Mouse (Mus musculus): ENCODE data around the gene Rpl38. TPM values are rescaled to one million over a fixed set of nuclear protein-coding genes. Genes with fewer than 3 reads are reported as not detected.
A peak's percentile ranks its signal among the peaks of the same experiment; 100 is the strongest.

Rpl38 gene
- total and polyA plus RNA-seq, 2 experiments from 2014 or later, result 977 to 1,541 TPM

GRCm38 (mm10) chr11:114662161-114662560 lies 6.2 kb upstream of the Rpl38 start:
- H3K9me3 ChIP-seq (ENCODE audit: low read length), result no peaks in the 10 kb centered on the region
- ATAC-seq (ENCODE audit: low FRiP score), result no peak
- H3K9ac ChIP-seq (replicated peaks; ENCODE audit: low read length, poor library complexity, severe bottlenecking), result no peak overlapping the region
- no peaks in the 10 kb centered on the region for H3K27me3 ChIP-seq (ENCODE audit: insufficient read depth, low read length)
- H3K36me3 ChIP-seq (ENCODE audit: insufficient read depth, low read length), result no peaks in the 10 kb centered on the region
- no peaks in the 10 kb centered on the region for H3K4me1 ChIP-seq (ENCODE audit: insufficient read depth, low read length)
- no peak overlapping the region for H3K27ac ChIP-seq (ENCODE audit: low read depth, low read length)
- no peak overlapping the region for H3K4me3 ChIP-seq (ENCODE audit: low read depth, low read length)
- H3K4me2 ChIP-seq (ENCODE audit: low read depth, low read length, poor library complexity, severe bottlenecking), result no peak overlapping the region
- TF ChIP-seq CTCF (IDR thresholded peaks at IDR 0.05), result no peak
- DNase-seq (ENCODE audit: low spot score), result no peak
- 87% methylated on average over 14 of the region's 14 CpGs for WGBS

- peak; percentile 69 for DNase-seq (ENCODE audit: low spot score)
- no peak for ATAC-seq (ENCODE audit: low FRiP score)
- Histone ChIP-seq H3K4me1 (ENCODE audit: insufficient read depth, low read length) (no peaks in the 10 kb centered on the region), H3K4me2 (ENCODE audit: low read depth, low read length, poor library complexity, severe bottlenecking) (no peak overlapping the region), H3K9ac (replicated peaks; ENCODE audit: low read length, poor library complexity, severe bottlenecking) (no peak overlapping the region), H3K9me3 (ENCODE audit: low read length) (no peaks in the 10 kb centered on the region), H3K36me3 (ENCODE audit: insufficient read depth, low read length) (no peaks in the 10 kb centered on the region), H3K27ac (ENCODE audit: low read depth, low read length) (no peak overlapping the region), H3K4me3 (ENCODE audit: low read depth, low read length) (no peak overlapping the region), H3K27me3 (ENCODE audit: insufficient read depth, low read length) (no peaks in the 10 kb centered on the region)
- TF ChIP-seq CTCF (IDR thresholded peaks at IDR 0.05), result peak; percentile 89
- 26% methylated on average over 6 of the region's 6 CpGs for WGBS
These were observed 5.5 kb upstream of the Rpl38 start for GRCm38 (mm10) chr11:114662746-114663362.

GRCm38 (mm10) chr11:114664164-114664563 lies 4.2 kb upstream of the Rpl38 start:
- no peak overlapping the region for H3K4me3 ChIP-seq (ENCODE audit: low read depth, low read length)
- H3K27me3 ChIP-seq (ENCODE audit: insufficient read depth, low read length), result no peaks in the 10 kb centered on the region
- ATAC-seq (ENCODE audit: low FRiP score) (no peak), DNase-seq (ENCODE audit: low spot score) (no peak)
- no peak overlapping the region for H3K9ac ChIP-seq (replicated peaks; ENCODE audit: low read length, poor library complexity, severe bottlenecking)
- no peaks in the 10 kb centered on the region for H3K36me3 ChIP-seq (ENCODE audit: insufficient read depth, low read length)
- 80% methylated on average over 7 of the region's 7 CpGs for WGBS
- H3K4me2 ChIP-seq (ENCODE audit: low read depth, low read length, poor library complexity, severe bottlenecking), result no peak overlapping the region
- no peak for TF ChIP-seq CTCF (IDR thresholded peaks at IDR 0.05)
- no peak overlapping the region for H3K27ac ChIP-seq (ENCODE audit: low read depth, low read length)
- no peaks in the 10 kb centered on the region for H3K9me3 ChIP-seq (ENCODE audit: low read length)
- H3K4me1 ChIP-seq (ENCODE audit: insufficient read depth, low read length), result no peaks in the 10 kb centered on the region

GRCm38 (mm10) chr11:114665463-114665862 lies 2.9 kb upstream of the Rpl38 start:
- H3K4me2 ChIP-seq (ENCODE audit: low read depth, low read length, poor library complexity, severe bottlenecking), result no peak overlapping the region
- H3K27me3 ChIP-seq (ENCODE audit: insufficient read depth, low read length), result no peaks in the 10 kb centered on the region
- no peak for TF ChIP-seq CTCF (IDR thresholded peaks at IDR 0.05)
- peaks cover 5% of the 10 kb centered on the region for H3K4me1 ChIP-seq (ENCODE audit: insufficient read depth, low read length)
- DNase-seq (ENCODE audit: low spot score) (no peak), ATAC-seq (ENCODE audit: low FRiP score) (no peak)
- H3K4me3 ChIP-seq (ENCODE audit: low read depth, low read length), result no peak overlapping the region
- WGBS, result 78% methylated on average over 2 of the region's 2 CpGs
- H3K27ac ChIP-seq (ENCODE audit: low read depth, low read length), result no peak overlapping the region
- H3K36me3 ChIP-seq (ENCODE audit: insufficient read depth, low read length), result peaks cover 4% of the 10 kb centered on the region; the same call in 1 of the 2 replicates
- no peak overlapping the region for H3K9ac ChIP-seq (replicated peaks; ENCODE audit: low read length, poor library complexity, severe bottlenecking)
- H3K9me3 ChIP-seq (ENCODE audit: low read length), result no peaks in the 10 kb centered on the region

- H3K9ac ChIP-seq (replicated peaks; ENCODE audit: low read length, poor library complexity, severe bottlenecking), result no peak overlapping the region
- peaks cover 17% of the 10 kb centered on the region for H3K36me3 ChIP-seq (ENCODE audit: insufficient read depth, low read length)
- H3K9me3 ChIP-seq (ENCODE audit: low read length), result no peaks in the 10 kb centered on the region
- no peaks in the 10 kb centered on the region for H3K27me3 ChIP-seq (ENCODE audit: insufficient read depth, low read length)
- ATAC-seq (ENCODE audit: low FRiP score) (no peak), DNase-seq (ENCODE audit: low spot score) (no peak)
- H3K4me1 ChIP-seq (ENCODE audit: insufficient read depth, low read length), result peaks cover 5% of the 10 kb centered on the region
- no peak overlapping the region for H3K4me3 ChIP-seq (ENCODE audit: low read depth, low read length)
- H3K27ac ChIP-seq (ENCODE audit: low read depth, low read length), result no peak overlapping the region
- H3K4me2 ChIP-seq (ENCODE audit: low read depth, low read length, poor library complexity, severe bottlenecking), result no peak overlapping the region
- no peak for TF ChIP-seq CTCF (IDR thresholded peaks at IDR 0.05)
- 11% methylated on average over 13 of the region's 13 CpGs for WGBS
These were observed 1.5 kb upstream of the Rpl38 start for GRCm38 (mm10) chr11:114666786-114667185.

GRCm38 (mm10) chr11:114667236-114667931 lies 940 bp upstream of the Rpl38 start:
- no peak overlapping the region for H3K9ac ChIP-seq (replicated peaks; ENCODE audit: low read length, poor library complexity, severe bottlenecking)
- no peak for DNase-seq (ENCODE audit: low spot score)
- no peak overlapping the region for H3K27ac ChIP-seq (ENCODE audit: low read depth, low read length)
- no peaks in the 10 kb centered on the region for H3K9me3 ChIP-seq (ENCODE audit: low read length)
- H3K4me2 ChIP-seq (ENCODE audit: low read depth, low read length, poor library complexity, severe bottlenecking), result no peak overlapping the region
- H3K4me1 ChIP-seq (ENCODE audit: insufficient read depth, low read length), result peaks cover 5% of the 10 kb centered on the region
- H3K36me3 ChIP-seq (ENCODE audit: insufficient read depth, low read length), result peaks cover 22% of the 10 kb centered on the region
- TF ChIP-seq CTCF (IDR thresholded peaks at IDR 0.05), result no peak
- H3K4me3 ChIP-seq (ENCODE audit: low read depth, low read length), result no peak overlapping the region
- no peaks in the 10 kb centered on the region for H3K27me3 ChIP-seq (ENCODE audit: insufficient read depth, low read length)
- ATAC-seq (ENCODE audit: low FRiP score), result no peak
- 59% methylated on average over 15 of the region's 18 CpGs for whole genome bisulfite sequencing

Measured in midbrain, postnatal 0 days (tissue).